Mouse (Mus musculus): ENCODE measurements around the gene Slc22a1. TPM values are rescaled to one million over a fixed set of nuclear protein-coding genes. Genes with fewer than 3 reads are reported as not detected.

The Slc22a1 gene
- polyA plus RNA-seq, 1 experiment from 2014 or later = 21.0 TPM

DNA sequence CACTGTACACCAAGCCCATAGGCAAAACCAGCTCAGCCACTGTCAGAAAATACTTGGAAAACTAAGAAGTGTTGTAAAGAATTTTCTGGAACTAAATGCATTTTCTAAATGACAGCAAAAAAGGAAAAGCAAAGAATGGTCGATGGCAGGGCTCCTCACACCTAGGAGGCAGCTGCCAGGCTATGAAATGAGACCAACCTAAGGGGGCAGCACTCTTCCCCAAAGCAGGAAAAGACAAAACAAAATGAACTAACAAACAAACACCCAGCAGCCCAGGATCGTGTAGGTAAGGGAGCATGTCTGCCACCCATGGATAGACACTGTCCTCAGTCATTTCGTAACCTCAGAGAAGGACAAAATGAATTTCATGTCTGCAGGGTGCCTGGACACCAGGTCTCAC, 37.4 kb upstream of the Slc22a1 start:
- ATAC-seq (ENCODE audit: low FRiP score, low TSS enrichment) = no peak
- 74% methylated on average over 3 of the region's 3 CpGs for WGBS
- Histone ChIP-seq H3K4me2 (replicated peaks; ENCODE audit: low read depth, low read length) (no peak overlapping the region), H3K9ac (replicated peaks; ENCODE audit: low read length) (no peak overlapping the region), H3K4me1 (ENCODE audit: insufficient read depth, low read length) (no peaks in the 10 kb centered on the region), H3K36me3 (ENCODE audit: insufficient read depth, low read length) (peaks cover 54% of the 10 kb centered on the region), H3K4me3 (ENCODE audit: low read length) (no peak overlapping the region), H3K27ac (ENCODE audit: low read length) (no peak overlapping the region), H3K27me3 (ENCODE audit: insufficient read depth, low read length) (no peaks in the 10 kb centered on the region), H3K9me3 (ENCODE audit: low read length) (no peaks in the 10 kb centered on the region)

DNA sequence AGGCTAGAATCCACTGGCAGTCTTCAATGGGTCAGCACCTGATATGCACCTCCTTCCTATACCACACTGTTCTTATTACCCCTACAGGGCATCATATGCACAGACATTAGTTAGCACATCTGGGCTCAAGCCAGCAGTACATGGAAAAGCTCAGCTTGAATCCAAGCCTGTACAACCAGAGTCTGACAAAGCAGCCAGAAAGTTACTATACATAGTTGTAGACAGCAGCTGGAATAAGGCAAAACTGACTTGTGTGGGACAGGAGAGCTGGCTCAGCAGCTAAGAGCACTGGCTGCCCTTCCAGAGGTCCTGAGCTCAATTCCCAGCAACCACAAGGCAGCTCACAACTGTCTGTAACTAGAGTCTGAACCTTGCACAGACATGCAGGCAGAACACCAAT, 36.6 kb upstream of the Slc22a1 start:
- ATAC-seq (ENCODE audit: low FRiP score, low TSS enrichment) = no peak
- Histone ChIP-seq H3K4me3 (ENCODE audit: low read length) (no peak overlapping the region), H3K27me3 (ENCODE audit: insufficient read depth, low read length) (no peaks in the 10 kb centered on the region), H3K9me3 (ENCODE audit: low read length) (no peaks in the 10 kb centered on the region), H3K9ac (replicated peaks; ENCODE audit: low read length) (no peak overlapping the region), H3K27ac (ENCODE audit: low read length) (no peak overlapping the region), H3K4me2 (replicated peaks; ENCODE audit: low read depth, low read length) (no peak overlapping the region), H3K4me1 (ENCODE audit: insufficient read depth, low read length) (no peaks in the 10 kb centered on the region), H3K36me3 (ENCODE audit: insufficient read depth, low read length) (peaks cover 53% of the 10 kb centered on the region)

DNA sequence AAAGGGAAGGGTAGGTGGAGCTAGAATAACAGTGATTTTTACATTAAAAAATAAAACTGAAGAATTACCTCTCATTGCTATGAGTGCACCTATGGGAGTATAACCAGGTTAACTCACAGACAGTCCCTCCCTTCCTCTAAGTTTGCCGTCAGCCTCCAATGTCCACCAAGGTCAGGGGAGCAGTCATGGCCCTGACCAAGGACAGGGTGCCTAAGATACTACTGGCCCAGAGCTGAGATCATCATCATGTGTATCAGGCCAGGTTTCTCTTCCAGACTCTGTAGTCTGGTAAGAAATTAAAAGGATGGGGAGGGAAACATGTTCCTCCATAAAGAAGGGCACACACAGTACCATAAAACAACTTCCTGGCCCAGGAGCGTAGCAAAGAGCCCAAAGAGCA, 35.3 kb upstream of the Slc22a1 start:
- Histone ChIP-seq H3K4me2 (replicated peaks; ENCODE audit: low read depth, low read length) (no peak overlapping the region), H3K36me3 (ENCODE audit: insufficient read depth, low read length) (peaks cover 42% of the 10 kb centered on the region), H3K27me3 (ENCODE audit: insufficient read depth, low read length) (no peaks in the 10 kb centered on the region), H3K27ac (ENCODE audit: low read length) (no peak overlapping the region), H3K9ac (replicated peaks; ENCODE audit: low read length) (no peak overlapping the region), H3K4me1 (ENCODE audit: insufficient read depth, low read length) (no peaks in the 10 kb centered on the region; the same call in 1 of the 2 replicates), H3K4me3 (ENCODE audit: low read length) (no peak overlapping the region), H3K9me3 (ENCODE audit: low read length) (no peaks in the 10 kb centered on the region)
- no peak for ATAC-seq (ENCODE audit: low FRiP score, low TSS enrichment)
- 84% methylated on average over 2 of the region's 2 CpGs for WGBS

- WGBS = 78% methylated on average over 13 of the region's 13 CpGs
- peaks cover 36% of the 10 kb centered on the region for H3K36me3 ChIP-seq (ENCODE audit: insufficient read depth, low read length)
Measured at GRCm38 (mm10) chr17:12710050-12710780, 34.6 kb upstream of the Slc22a1 start.

GRCm38 (mm10) chr17:12708398-12708797, 32.8 kb upstream of the Slc22a1 start:
- no peak overlapping the region for H3K4me3 ChIP-seq (ENCODE audit: low read length)
- ATAC-seq (ENCODE audit: low FRiP score, low TSS enrichment) = no peak
- no peaks in the 10 kb centered on the region for H3K27me3 ChIP-seq (ENCODE audit: insufficient read depth, low read length)
- no peaks in the 10 kb centered on the region for H3K9me3 ChIP-seq (ENCODE audit: low read length)
- no peak overlapping the region for H3K4me2 ChIP-seq (replicated peaks; ENCODE audit: low read depth, low read length)
- peaks cover 39% of the 10 kb centered on the region for H3K36me3 ChIP-seq (ENCODE audit: insufficient read depth, low read length)
- H3K9ac ChIP-seq (replicated peaks; ENCODE audit: low read length) = no peak overlapping the region
- H3K4me1 ChIP-seq (ENCODE audit: insufficient read depth, low read length) = no peaks in the 10 kb centered on the region; the same call in 1 of the 2 replicates
- WGBS = 91% methylated on average over 3 of the region's 3 CpGs
- H3K27ac ChIP-seq (ENCODE audit: low read length) = no peak overlapping the region

More at GRCm38 (mm10) chr17:12710050-12710780, 34.6 kb upstream of the Slc22a1 start:
- no peak for ATAC-seq (ENCODE audit: low FRiP score, low TSS enrichment)
- no peak overlapping the region for H3K9ac ChIP-seq (replicated peaks; ENCODE audit: low read length)
- no peak overlapping the region for H3K4me3 ChIP-seq (ENCODE audit: low read length)
- H3K27ac ChIP-seq (ENCODE audit: low read length) = no peak overlapping the region
- no peaks in the 10 kb centered on the region for H3K9me3 ChIP-seq (ENCODE audit: low read length)
- no peak overlapping the region for H3K4me2 ChIP-seq (replicated peaks; ENCODE audit: low read depth, low read length)
- no peaks in the 10 kb centered on the region; the same call in 1 of the 2 replicates for H3K4me1 ChIP-seq (ENCODE audit: insufficient read depth, low read length)
- H3K27me3 ChIP-seq (ENCODE audit: insufficient read depth, low read length) = no peaks in the 10 kb centered on the region

GRCm38 (mm10) chr17:12706590-12707049, 31.0 kb upstream of the Slc22a1 start:
- Histone ChIP-seq H3K27me3 (ENCODE audit: insufficient read depth, low read length) (no peaks in the 10 kb centered on the region), H3K4me1 (ENCODE audit: insufficient read depth, low read length) (no peaks in the 10 kb centered on the region; the same call in 1 of the 2 replicates), H3K9me3 (ENCODE audit: low read length) (no peaks in the 10 kb centered on the region), H3K4me2 (replicated peaks; ENCODE audit: low read depth, low read length) (no peak overlapping the region), H3K27ac (ENCODE audit: low read length) (no peak overlapping the region), H3K36me3 (ENCODE audit: insufficient read depth, low read length) (peaks cover 47% of the 10 kb centered on the region), H3K9ac (replicated peaks; ENCODE audit: low read length) (no peak overlapping the region), H3K4me3 (ENCODE audit: low read length) (no peak overlapping the region)
- ATAC-seq (ENCODE audit: low FRiP score, low TSS enrichment) = peak; percentile 26; the same call in 1 of the 2 replicates
- 75% methylated on average over 10 of the region's 10 CpGs for WGBS

DNA sequence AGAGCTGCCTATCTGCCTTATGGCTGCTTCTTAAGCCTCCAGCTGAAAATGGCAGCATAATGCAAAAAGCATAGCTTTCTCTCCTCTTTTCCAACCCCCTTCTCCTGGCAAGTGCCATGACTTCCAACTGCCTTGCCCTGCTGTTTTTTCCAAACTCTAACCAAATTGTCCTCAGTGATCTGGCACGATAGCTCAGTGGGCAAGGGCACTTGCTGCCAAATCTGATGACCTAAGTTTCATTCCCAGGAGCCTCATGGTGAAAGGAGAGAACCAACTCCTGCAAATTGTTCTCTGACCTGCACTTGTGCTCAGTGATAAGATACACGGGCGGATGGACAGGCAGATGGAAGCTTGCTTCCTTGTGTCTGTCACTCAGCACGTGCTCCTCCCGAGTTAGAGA, 27.3 kb upstream of the Slc22a1 start:
- Histone ChIP-seq H3K27ac (ENCODE audit: low read length) (no peak overlapping the region), H3K9me3 (ENCODE audit: low read length) (no peaks in the 10 kb centered on the region), H3K9ac (replicated peaks; ENCODE audit: low read length) (no peak overlapping the region), H3K27me3 (ENCODE audit: insufficient read depth, low read length) (no peaks in the 10 kb centered on the region), H3K36me3 (ENCODE audit: insufficient read depth, low read length) (peaks cover 62% of the 10 kb centered on the region), H3K4me3 (ENCODE audit: low read length) (no peak overlapping the region), H3K4me2 (replicated peaks; ENCODE audit: low read depth, low read length) (no peak overlapping the region), H3K4me1 (ENCODE audit: insufficient read depth, low read length) (no peaks in the 10 kb centered on the region; the same call in 1 of the 2 replicates)
- no peak for ATAC-seq (ENCODE audit: low FRiP score, low TSS enrichment)
- WGBS = 80% methylated on average over 5 of the region's 5 CpGs

GRCm38 (mm10) chr17:12700373-12700772, 24.7 kb upstream of the Slc22a1 start:
- Histone ChIP-seq H3K4me1 (ENCODE audit: insufficient read depth, low read length) (no peaks in the 10 kb centered on the region), H3K27ac (ENCODE audit: low read length) (no peak overlapping the region), H3K4me3 (ENCODE audit: low read length) (no peak overlapping the region), H3K9ac (replicated peaks; ENCODE audit: low read length) (no peak overlapping the region), H3K36me3 (ENCODE audit: insufficient read depth, low read length) (peaks cover 78% of the 10 kb centered on the region), H3K9me3 (ENCODE audit: low read length) (no peaks in the 10 kb centered on the region), H3K27me3 (ENCODE audit: insufficient read depth, low read length) (no peaks in the 10 kb centered on the region), H3K4me2 (replicated peaks; ENCODE audit: low read depth, low read length) (no peak overlapping the region)
- peak; percentile 53; the same call in 1 of the 2 replicates for ATAC-seq (ENCODE audit: low FRiP score, low TSS enrichment)
- WGBS = 92% methylated on average over 6 of the region's 6 CpGs

DNA sequence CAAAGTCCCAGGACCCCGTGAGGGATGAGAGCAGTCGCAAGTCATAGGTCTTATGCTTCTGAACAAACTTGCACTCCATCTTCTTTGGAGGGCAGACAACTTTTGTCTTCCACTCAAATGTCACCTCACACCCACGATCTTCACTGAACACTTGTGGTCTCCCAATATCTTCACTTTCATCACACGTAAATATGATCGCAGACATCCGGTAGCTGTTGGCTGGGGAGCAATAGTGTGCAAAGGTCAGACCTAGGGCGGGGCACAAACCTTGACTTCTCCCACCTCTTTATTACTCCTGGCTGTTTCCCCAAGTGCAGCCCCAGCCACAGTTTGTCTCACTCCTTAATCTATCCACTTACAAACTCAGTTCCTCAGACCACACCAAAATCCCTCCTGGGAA, 16.3 kb upstream of the Slc22a1 start:
- peaks cover 73% of the 10 kb centered on the region for H3K36me3 ChIP-seq (ENCODE audit: insufficient read depth, low read length)
- no peaks in the 10 kb centered on the region for H3K9me3 ChIP-seq (ENCODE audit: low read length)
- H3K27me3 ChIP-seq (ENCODE audit: insufficient read depth, low read length) = no peaks in the 10 kb centered on the region
- no peaks in the 10 kb centered on the region for H3K4me1 ChIP-seq (ENCODE audit: insufficient read depth, low read length)
- H3K27ac ChIP-seq (ENCODE audit: low read length) = no peak overlapping the region
- H3K4me2 ChIP-seq (replicated peaks; ENCODE audit: low read depth, low read length) = no peak overlapping the region
- WGBS = 83% methylated on average over 7 of the region's 7 CpGs
- no peak for ATAC-seq (ENCODE audit: low FRiP score, low TSS enrichment)
- H3K9ac ChIP-seq (replicated peaks; ENCODE audit: low read length) = no peak overlapping the region
- H3K4me3 ChIP-seq (ENCODE audit: low read length) = no peak overlapping the region

DNA sequence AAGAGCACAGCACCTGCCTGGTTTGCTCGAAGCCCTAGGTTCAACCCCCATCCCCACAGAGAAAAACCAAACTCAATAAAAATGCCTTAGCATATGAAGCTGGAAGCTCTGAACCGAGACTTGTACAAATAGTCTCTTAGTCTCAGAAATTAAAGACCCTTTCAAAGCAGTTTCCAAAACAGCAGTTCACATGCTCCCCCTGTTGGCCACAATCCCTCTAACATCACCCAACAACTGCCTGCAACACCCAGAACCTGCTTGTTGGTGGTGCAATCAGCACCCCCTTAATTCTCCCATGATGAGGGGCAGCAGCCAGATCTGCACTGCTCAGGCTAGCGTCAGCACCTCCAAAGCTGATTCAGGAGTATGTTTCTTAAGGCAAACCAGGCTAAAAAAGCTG, 13.9 kb upstream of the Slc22a1 start:
- Histone ChIP-seq H3K27ac (ENCODE audit: low read length) (no peak overlapping the region), H3K27me3 (ENCODE audit: insufficient read depth, low read length) (no peaks in the 10 kb centered on the region), H3K4me2 (replicated peaks; ENCODE audit: low read depth, low read length) (no peak overlapping the region), H3K36me3 (ENCODE audit: insufficient read depth, low read length) (peaks cover 76% of the 10 kb centered on the region), H3K4me3 (ENCODE audit: low read length) (no peak overlapping the region), H3K9me3 (ENCODE audit: low read length) (no peaks in the 10 kb centered on the region), H3K9ac (replicated peaks; ENCODE audit: low read length) (no peak overlapping the region), H3K4me1 (ENCODE audit: insufficient read depth, low read length) (no peaks in the 10 kb centered on the region)
- WGBS = 59% methylated on average over 3 of the region's 3 CpGs
- no peak for ATAC-seq (ENCODE audit: low FRiP score, low TSS enrichment)

Measured in kidney, embryonic 16.5 days (tissue).